Mouse (Mus musculus): Measurements from ENCODE around the gene Zswim3.

DNA sequence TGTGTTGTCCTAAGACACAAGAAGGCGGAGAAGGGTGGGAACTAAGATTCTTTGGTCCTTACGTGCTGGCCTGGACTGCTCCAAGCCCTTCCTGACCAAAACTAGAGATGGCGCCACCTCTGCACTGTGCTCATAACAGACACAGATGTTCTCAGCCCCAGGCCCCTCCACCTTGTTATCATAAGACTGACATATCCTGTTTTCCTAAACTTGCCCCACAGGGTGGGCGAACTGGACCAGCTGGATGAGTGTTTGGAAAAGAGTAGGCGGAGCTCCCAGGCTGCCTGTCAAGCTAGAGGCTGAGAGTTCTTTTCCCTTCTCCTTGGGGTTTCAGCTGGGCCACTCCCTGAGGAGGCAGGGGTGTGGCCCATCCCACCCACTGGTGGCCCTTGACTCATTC lies 12.8 kb downstream of the Zswim3 start:
- TF ChIP-seq POLR2A (IDR thresholded peaks at IDR 0.05; ENCODE audit: extremely low read depth, insufficient read depth, low read length) (no peak), CTCF (IDR thresholded peaks at IDR 0.05; ENCODE audit: low read depth, low read length) (no peak)

All from liver, adult 2 months (tissue).